Mouse (Mus musculus) embryonic facial prominence, embryonic 12.5 days (tissue): ENCODE data around the gene Prkag2. TPM values are rescaled to one million over a fixed set of nuclear protein-coding genes. Genes with fewer than 3 reads are reported as not detected.

Experiments used
- ATAC-seq: fragments of 200-750 bp; cut with Nextera tagmentation; 2 replicates; pipeline ENCODE4 v1.8.0; 2017; ENCODE audit not compliant: insufficient number of reproducible peaks, insufficient read depth, low FRiP score, low TSS enrichment
- H3K27ac ChIP-seq: fragments of 300-500 bp; sonication (generic); 2 replicates; pipeline ENCODE4 v1.5.1; 2016; ENCODE audit warnings: mild to moderate bottlenecking
- H3K27me3 ChIP-seq: fragments of 300-500 bp; sonication (generic); 2 replicates; pipeline ENCODE4 v1.6.1; 2016; ENCODE audit warnings: mild to moderate bottlenecking, moderate library complexity
- H3K36me3 ChIP-seq: fragments of 300-500 bp; sonication (generic); 2 replicates; pipeline ENCODE4 v1.6.1; 2016; ENCODE audit warnings: mild to moderate bottlenecking
- H3K4me1 ChIP-seq: fragments of 300-500 bp; sonication (generic); 2 replicates; pipeline ENCODE4 v1.6.1; 2016
- H3K4me2 ChIP-seq: fragments of 300-500 bp; sonication (generic); replicated peaks from 2 replicates; pipeline ENCODE4 v1.6.1; 2016; ENCODE audit warnings: mild to moderate bottlenecking, moderate library complexity
- H3K4me3 ChIP-seq: fragments of 300-500 bp; sonication (generic); 2 replicates; pipeline ENCODE4 v1.5.1; 2016; ENCODE audit warnings: mild to moderate bottlenecking
- H3K9ac ChIP-seq: fragments of 300-500 bp; sonication (generic); 2 replicates; pipeline ENCODE4 v1.6.1; 2016; ENCODE audit warnings: mild to moderate bottlenecking, moderate library complexity
- H3K9me3 ChIP-seq: fragments of 300-500 bp; sonication (generic); 2 replicates; pipeline ENCODE4 v1.6.1; 2016; ENCODE audit warnings: mild to moderate bottlenecking, moderate library complexity
- WGBS: fragments of 180-500 bp; shearing (Covaris S2); methylation state at CpG from one replicate; pipeline ENCODE4 v1.1.7; 2016; 5-methylcytosine and 5-hydroxymethylcytosine counted together
- polyA plus RNA-seq: library from polyadenylated mRNA; unstranded; fragments of >200 nt; fragmentation: Nextera tagmentation; extraction: Ambion mirVana; gene quantifications from 2 replicates; pipeline ENCODE4 v1.2.1, GENCODE M21; 2016

Gene Prkag2
- polyA plus RNA-seq, 1 experiment from 2014 or later = 32.2 TPM

DNA sequence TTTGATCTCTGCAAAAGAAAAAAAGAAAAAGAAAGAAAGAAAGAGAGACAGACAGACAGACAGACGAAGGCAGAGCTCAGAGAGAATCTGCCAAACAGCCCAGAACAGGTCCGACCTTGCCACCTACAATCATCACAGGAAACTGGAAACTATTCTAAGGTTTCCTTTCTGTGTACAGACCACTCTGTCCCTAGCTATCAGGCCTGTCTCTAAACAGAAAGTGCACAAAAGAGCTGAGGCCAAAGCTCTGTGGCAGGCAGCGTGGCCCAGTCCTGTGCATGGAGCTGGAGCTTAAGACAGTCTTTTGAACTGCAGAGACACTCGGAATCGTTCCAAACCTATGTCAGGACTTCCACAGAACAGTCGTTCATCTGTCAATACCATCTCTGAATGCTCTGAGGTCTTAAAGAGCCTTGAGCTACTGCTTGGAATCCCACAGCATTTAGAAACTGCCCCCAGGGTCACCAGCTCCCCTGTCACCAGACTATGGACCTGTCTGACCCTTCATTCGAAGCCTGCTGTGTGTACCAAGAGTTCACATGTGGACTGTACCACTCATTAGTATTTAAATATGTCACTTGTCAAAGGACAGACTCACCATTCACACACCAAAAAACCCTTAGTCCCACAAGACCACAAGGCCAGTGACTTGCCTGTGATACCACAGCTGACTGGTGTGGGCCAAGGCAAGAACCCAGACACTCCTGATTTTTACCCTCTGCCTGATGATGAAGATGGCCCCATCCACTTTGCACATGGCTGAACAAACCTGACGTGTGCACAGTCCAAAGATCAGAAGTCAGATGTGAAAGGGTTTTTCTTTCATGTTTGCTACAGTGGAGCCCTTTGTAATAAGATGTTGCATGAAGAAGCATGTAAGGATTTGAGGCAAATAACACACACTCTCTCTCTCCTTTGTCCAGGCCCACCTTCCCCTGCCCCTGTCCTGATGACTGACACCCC, 35.9 kb downstream of the Prkag2 start:
- Histone ChIP-seq H3K27me3 (peaks cover 3% of the 10 kb centered on the region; the same call in 1 of the 2 replicates), H3K27ac (no peak overlapping the region), H3K4me1 (peaks cover 5% of the 10 kb centered on the region; the same call in 1 of the 2 replicates), H3K4me2 (no peak overlapping the region), H3K9ac (no peak overlapping the region), H3K4me3 (no peak overlapping the region), H3K36me3 (no peaks in the 10 kb centered on the region), H3K9me3 (no peaks in the 10 kb centered on the region)
- no peak for ATAC-seq
- 52% methylated on average over 8 of the region's 8 CpGs for WGBS

DNA sequence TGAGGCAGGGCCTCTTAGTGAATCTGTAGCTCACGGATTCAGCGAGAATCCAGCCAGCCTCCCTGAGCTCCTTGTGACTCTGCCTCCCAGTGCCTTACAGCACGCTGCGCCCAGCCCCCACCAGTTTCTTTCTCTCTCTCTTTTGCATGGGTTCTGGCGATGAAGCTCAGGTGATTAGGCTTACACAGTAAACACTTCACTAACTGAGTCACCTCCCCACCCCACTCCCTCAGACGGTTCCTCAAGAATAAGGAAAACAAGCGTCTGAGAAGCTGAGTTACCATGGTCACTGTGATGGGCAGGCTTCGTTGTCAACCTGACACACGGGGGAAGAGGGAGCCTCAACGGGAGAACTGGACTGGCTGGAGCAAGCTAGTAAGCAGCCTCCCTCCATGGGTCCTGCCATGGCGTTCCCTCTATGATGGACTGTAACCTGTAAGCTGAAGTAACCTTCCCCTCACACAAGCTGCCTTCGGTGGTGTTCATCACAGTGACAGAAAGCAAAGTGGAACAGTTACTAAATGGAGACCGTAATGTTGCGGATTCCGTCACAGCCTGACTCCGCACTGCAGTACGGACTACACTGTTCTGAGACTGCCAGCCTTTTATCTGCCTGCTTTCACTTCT, 37.8 kb downstream of the Prkag2 start:
- Histone ChIP-seq H3K4me1 (peaks cover 21% of the 10 kb centered on the region), H3K36me3 (no peaks in the 10 kb centered on the region), H3K9ac (no peak overlapping the region), H3K27me3 (peaks cover 7% of the 10 kb centered on the region; the same call in 1 of the 2 replicates), H3K4me3 (no peak overlapping the region), H3K4me2 (no peak overlapping the region), H3K9me3 (no peaks in the 10 kb centered on the region), H3K27ac (no peak overlapping the region)
- 47% methylated on average over 17 of the region's 17 CpGs for WGBS
- no peak for ATAC-seq

DNA sequence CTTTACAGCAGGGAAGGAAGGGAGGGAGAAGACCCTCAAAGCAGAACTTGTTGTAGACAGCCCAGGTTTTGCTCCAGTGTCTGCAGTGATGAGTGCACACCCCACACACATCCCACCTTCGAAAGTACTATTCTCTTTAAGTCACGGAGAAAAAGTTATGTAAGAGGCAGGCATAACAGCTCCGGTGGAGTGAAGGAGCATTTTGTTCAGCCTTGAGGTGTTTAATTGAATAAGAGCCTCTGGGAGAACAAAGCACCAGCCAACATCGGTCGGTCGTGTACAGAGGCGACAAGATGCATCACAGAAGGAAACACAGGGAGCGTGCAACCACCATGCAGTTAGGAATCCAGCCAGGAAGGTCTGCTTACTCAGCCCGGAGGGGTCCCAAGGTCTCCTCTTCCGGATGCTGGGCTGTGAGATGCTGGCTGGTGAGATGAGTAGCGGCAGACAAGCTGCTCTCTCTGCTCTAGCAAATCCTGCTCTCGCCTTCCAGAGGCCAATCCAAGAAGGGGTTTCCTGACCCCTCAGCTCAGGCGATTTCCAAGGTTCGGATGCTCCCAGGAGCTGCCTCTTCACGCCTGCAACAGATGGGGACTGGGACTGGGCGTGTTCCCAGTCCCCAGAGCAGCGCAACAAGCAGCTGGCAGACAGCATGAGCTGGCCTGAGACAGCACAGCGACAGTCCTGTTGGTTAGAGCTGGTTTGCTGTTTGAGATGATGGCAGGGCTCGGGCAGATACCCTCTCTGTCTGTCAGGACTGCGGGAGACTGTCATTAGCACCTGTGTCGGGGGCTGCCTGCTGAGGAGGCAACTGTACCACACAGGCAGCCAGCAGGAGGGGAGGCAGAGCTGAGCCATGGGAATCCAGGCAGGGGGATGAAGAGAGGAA, 41.3 kb downstream of the Prkag2 start:
- H3K9ac ChIP-seq = no peak overlapping the region
- ATAC-seq = no peak

DNA sequence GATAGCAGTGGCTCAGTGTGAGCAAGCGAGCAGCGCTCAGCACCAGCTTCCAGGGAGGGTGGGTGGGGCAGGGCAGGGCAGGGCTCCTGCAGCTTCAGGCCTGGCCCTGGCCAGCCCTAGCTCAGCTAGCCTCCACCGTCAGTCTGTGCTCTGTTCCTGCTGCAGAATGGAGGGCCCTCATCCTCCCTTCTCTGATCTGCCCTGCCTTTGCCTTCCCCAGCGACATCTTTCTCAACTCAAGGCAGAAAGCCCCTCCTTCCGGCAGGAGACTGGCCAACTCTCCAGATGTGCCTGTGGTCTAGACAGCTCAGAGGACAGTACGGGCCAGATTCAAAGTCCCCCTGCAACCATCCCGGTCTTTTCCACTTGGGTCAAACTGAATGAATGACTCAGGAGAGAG, 42.0 kb downstream of the Prkag2 start:
- Histone ChIP-seq H3K9ac (0 out of 2 replicates have a peak overlapping the region, but pooled peaks have one; percentile 27), H3K4me2 (no peak overlapping the region), H3K27ac (no peak overlapping the region), H3K9me3 (no peaks in the 10 kb centered on the region), H3K27me3 (peaks cover 7% of the 10 kb centered on the region; the same call in 1 of the 2 replicates), H3K36me3 (no peaks in the 10 kb centered on the region), H3K4me3 (no peak overlapping the region), H3K4me1 (peaks cover 21% of the 10 kb centered on the region)
- 40% methylated on average over 7 of the region's 7 CpGs for WGBS
- no peak for ATAC-seq

More for the DNA sequence above, 41.3 kb downstream of the Prkag2 start:
- 0 out of 2 replicates have a peak overlapping the region, but pooled peaks have one; percentile 1 for H3K4me3 ChIP-seq
- H3K36me3 ChIP-seq = no peaks in the 10 kb centered on the region
- H3K27ac ChIP-seq = no peak overlapping the region
- H3K4me2 ChIP-seq = peak overlapping the region; percentile 21
- H3K4me1 ChIP-seq = peaks cover 21% of the 10 kb centered on the region
- peaks cover 7% of the 10 kb centered on the region; the same call in 1 of the 2 replicates for H3K27me3 ChIP-seq
- H3K9me3 ChIP-seq = no peaks in the 10 kb centered on the region
- WGBS = 22% methylated on average over 21 of the region's 21 CpGs

DNA sequence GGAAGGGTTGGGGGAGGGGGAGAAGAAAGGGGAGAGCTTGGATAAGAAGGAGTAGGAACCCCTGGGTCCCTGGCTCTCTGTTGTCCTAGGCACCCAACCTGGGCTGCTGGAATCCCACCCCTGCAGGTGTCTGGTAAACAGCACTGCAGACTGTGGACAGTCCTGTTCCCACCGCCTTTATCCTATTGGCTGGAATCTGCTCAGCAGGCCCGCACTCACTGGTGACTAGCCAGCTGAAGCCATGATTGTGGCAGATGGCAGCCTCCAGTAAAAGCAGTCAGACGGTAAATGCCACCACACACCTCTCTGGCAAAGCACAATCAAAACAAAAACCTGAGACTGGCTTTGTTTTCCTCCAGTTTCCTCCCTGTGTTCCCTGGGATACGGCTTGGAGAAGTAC, 45.2 kb downstream of the Prkag2 start:
- no peaks in the 10 kb centered on the region for H3K36me3 ChIP-seq
- no peak overlapping the region for H3K27ac ChIP-seq
- peaks cover 7% of the 10 kb centered on the region; the same call in 1 of the 2 replicates for H3K27me3 ChIP-seq
- 39% methylated on average over 4 of the region's 4 CpGs for WGBS
- no peak overlapping the region for H3K4me2 ChIP-seq
- no peak overlapping the region for H3K4me3 ChIP-seq
- H3K4me1 ChIP-seq = peaks cover 21% of the 10 kb centered on the region
- H3K9ac ChIP-seq = no peak overlapping the region
- H3K9me3 ChIP-seq = no peaks in the 10 kb centered on the region
- no peak for ATAC-seq

DNA sequence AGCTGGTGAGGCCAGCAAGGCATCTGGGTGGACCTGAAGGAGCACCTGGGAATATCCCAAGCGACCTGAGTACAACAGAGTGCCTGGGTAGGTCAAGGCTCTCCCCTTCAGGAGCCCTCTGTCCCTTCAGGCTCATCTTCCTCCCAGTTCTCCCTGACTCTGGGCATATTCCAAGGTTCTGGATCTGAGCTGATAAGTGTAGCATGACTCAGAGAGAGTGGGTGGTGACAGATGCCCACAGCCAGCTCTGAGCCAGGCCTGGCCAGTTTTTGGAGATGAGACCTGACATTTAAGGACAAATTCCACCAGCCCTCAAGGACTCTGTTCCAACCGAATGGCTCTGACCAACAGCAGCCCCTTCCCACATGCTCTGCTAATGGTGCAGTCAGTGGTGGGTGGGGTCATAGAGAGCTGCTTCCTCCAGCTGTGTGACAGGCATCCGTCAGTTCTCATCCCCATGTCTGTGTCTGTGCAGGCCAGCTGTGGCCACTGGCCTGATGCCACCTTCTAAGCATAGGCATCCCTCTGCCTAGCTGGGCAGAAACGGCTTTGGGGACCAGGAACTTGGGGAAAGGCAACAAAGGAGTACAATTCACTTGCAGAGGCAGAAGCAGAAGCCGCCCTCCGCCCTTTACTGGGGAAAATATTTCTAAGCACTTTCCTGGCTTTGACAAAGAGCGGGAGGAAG, 46.3 kb downstream of the Prkag2 start:
- H3K27ac ChIP-seq = no peak overlapping the region
- H3K4me3 ChIP-seq = no peak overlapping the region
- H3K36me3 ChIP-seq = no peaks in the 10 kb centered on the region
- H3K4me1 ChIP-seq = peaks cover 11% of the 10 kb centered on the region
- no peaks in the 10 kb centered on the region for H3K9me3 ChIP-seq
- no peak overlapping the region for H3K4me2 ChIP-seq
- no peak for ATAC-seq
- WGBS = 75% methylated on average over 7 of the region's 7 CpGs
- 0 out of 2 replicates have a peak, but pooled peaks cover under 1% of the 10 kb centered on the region for H3K27me3 ChIP-seq
- H3K9ac ChIP-seq = no peak overlapping the region

DNA sequence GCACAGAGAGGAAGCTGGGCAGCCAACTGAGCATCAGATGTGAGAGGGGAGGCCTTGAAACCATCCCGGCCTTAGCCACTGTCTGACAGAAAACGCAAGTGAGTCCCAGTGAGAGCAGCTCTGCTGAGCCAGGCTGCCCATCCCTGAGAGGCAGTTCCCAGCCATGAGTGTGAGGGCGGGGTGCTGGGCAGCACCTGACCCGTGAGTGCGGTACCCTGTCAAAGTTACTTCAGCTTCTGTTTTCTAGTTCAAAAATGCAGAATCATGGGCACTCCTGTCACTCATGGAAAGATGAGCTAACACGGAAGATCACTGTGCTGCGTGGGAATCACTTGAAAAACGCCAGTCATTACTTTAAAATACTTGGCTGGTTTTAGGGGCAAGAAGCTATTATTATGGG, 49.6 kb downstream of the Prkag2 start:
- Histone ChIP-seq H3K4me1 (no peaks in the 10 kb centered on the region), H3K9ac (no peak overlapping the region), H3K4me2 (no peak overlapping the region), H3K27me3 (no peaks in the 10 kb centered on the region), H3K9me3 (no peaks in the 10 kb centered on the region), H3K27ac (no peak overlapping the region), H3K4me3 (no peak overlapping the region), H3K36me3 (no peaks in the 10 kb centered on the region)
- no peak for ATAC-seq
- WGBS = 75% methylated on average over 8 of the region's 8 CpGs

DNA sequence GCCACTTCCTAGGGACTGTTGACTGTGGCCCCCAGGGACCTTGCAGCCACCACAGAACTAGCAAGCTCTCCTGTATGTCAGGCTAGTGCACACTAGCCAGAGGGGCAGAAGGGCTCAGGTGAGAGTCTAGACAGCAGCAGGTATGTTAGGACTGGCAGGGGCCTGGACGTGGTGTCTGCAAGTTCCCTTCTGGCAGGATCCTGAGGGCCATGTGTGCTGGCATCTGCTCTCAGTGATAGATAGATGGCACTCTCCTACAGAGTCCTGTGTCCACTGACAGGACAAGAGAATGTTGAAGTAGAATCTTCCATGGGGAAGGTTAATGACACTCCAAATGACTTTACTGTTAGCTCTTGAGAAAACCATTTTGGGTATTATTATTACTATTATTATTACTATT, 52.8 kb downstream of the Prkag2 start:
- Histone ChIP-seq H3K27ac (no peak overlapping the region), H3K4me1 (no peaks in the 10 kb centered on the region), H3K36me3 (no peaks in the 10 kb centered on the region), H3K4me3 (no peak overlapping the region), H3K9me3 (no peaks in the 10 kb centered on the region), H3K9ac (no peak overlapping the region), H3K27me3 (no peaks in the 10 kb centered on the region), H3K4me2 (no peak overlapping the region)
- 61% methylated on average over 1 of the region's 1 CpGs for WGBS
- ATAC-seq = no peak

DNA sequence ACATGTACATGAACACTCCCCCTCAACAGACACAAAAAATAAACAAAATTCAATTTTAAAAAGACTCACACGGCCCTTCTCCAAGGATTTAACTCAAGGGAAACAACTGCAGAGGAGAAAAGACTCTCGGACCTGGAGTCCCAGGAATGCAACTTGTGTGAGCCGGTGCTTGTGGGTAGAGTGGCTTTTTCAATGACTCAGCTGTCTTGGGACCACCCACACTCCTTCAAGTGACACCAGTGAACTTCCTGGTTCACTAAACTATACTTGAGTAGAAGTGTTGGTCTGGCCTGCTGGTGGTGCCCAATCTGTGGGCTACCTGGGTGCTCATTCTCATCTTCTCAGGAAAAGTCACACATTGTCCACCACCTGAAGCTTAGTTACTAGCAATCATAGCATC, 53.7 kb downstream of the Prkag2 start:
- WGBS = 71% methylated on average over 3 of the region's 3 CpGs
- Histone ChIP-seq H3K4me2 (no peak overlapping the region), H3K27me3 (no peaks in the 10 kb centered on the region), H3K27ac (no peak overlapping the region), H3K9ac (no peak overlapping the region), H3K4me3 (no peak overlapping the region), H3K9me3 (no peaks in the 10 kb centered on the region), H3K36me3 (no peaks in the 10 kb centered on the region), H3K4me1 (no peaks in the 10 kb centered on the region)
- no peak for ATAC-seq

DNA sequence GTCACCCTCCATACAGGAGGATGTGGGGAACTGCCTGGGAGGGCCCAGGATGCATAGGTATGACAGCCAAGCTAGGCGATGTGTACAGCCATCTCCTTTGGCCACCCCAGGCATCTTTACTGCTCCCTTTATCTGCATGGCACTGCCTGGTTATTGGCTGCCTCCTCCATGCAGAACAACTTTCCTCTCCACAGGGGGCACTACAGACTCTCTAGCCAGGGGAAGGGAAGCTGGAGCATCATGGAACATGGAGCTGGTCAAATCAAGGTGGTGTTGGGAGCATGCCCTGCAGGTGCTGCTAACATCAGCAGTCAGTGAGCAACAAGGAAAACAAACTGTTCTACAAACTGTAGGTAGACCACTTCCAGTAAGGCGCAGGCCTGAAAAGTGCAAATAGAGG, 56.4 kb downstream of the Prkag2 start:
- Histone ChIP-seq H3K9me3 (no peaks in the 10 kb centered on the region), H3K36me3 (no peaks in the 10 kb centered on the region), H3K27me3 (no peaks in the 10 kb centered on the region), H3K27ac (no peak overlapping the region), H3K9ac (no peak overlapping the region), H3K4me1 (no peaks in the 10 kb centered on the region), H3K4me3 (no peak overlapping the region), H3K4me2 (no peak overlapping the region)
- 92% methylated on average over 2 of the region's 2 CpGs for WGBS
- no peak for ATAC-seq

DNA sequence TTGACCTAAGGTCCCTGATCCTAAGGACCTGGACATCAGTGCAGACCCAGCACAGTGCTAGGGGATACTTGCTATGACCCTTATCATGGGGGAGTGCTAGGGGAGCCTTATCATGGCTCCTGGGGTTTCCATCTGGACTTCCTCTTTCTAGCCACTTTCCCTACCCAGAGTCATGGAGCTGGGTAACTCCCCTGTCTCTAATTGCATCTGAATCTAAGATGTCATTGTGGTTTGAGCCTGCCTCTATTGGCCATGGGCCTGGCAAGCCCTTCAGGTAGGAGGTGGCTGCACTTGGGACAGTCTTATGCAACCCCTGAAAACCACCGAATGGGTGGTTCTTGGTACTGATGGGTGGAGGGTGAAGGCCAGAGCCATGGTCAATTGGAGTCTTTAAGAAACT, 58.5 kb downstream of the Prkag2 start:
- no peak for ATAC-seq
- Histone ChIP-seq H3K36me3 (no peaks in the 10 kb centered on the region), H3K4me2 (no peak overlapping the region), H3K9me3 (no peaks in the 10 kb centered on the region), H3K4me1 (no peaks in the 10 kb centered on the region), H3K27me3 (no peaks in the 10 kb centered on the region), H3K27ac (no peak overlapping the region), H3K9ac (no peak overlapping the region), H3K4me3 (no peak overlapping the region)
- 90% methylated on average over 1 of the region's 1 CpGs for WGBS
